Mouse (Mus musculus): ENCODE results near the gene D630023F18Rik.

The D630023F18Rik gene

DNA sequence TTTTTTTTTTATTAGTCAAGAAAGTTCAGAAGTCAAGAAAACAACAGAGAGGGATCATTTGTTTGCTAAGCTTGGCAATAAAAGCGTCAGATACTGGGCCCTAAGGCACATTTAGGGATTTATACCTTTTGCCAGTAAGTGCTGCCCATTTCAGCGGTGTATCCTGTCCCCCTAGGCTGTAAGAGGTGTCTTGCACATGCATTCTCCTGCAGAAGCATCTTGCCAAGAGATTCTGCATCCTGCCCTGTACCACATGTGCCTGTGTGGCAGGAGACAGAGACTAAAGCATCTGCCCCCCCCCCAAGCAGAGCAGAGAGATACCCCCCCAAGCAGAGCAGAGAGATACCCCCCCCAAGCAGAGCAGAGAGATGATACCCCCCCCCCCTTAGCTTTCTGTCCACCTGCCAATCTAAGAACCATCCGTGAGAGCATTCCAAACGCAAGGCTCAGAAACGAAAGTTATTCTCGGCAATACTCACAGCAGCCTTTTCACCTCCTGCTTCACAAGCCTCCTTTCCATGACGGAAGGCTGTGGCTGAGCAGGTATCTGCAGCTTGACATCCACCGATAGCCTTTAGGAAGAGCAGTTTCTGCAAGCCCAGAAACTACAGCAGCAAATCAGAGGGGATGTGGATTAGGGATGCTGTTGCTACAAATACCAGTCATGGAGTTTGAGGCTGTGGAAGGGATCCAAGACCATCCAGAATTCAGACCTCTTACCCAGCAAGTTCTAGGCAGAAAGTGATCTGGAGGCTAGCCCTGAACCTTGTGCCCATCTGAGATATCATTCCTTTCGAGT is at the start of gene D630023F18Rik:
Gene D630023F18Rik (minus strand): TSS at position 641 of the 799 bp plus-strand sequence.
- DNase-seq (ENCODE audit: low read depth, low spot score), result no peak

DNA sequence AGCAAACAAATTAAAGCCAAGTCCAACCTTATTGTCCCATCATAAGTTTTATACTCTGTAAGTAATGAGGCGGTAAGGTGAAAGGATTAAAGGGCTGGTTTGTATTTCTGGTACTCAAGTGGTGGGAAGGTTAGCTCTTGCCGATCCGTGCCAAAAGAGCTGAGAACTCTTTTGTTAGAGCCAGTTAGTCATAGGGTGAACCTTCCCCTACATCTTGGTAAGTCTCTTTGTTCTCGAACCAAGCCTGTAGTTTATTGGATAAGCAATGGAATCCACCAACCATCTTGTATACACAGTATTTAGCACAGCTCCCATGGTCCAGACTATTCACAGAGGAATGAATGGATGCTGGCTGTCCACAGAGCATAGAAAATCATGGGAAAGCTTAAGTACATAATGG is 48.6 kb upstream of the D630023F18Rik start:
- DNase-seq (ENCODE audit: low read depth, low spot score), result no peak

DNA sequence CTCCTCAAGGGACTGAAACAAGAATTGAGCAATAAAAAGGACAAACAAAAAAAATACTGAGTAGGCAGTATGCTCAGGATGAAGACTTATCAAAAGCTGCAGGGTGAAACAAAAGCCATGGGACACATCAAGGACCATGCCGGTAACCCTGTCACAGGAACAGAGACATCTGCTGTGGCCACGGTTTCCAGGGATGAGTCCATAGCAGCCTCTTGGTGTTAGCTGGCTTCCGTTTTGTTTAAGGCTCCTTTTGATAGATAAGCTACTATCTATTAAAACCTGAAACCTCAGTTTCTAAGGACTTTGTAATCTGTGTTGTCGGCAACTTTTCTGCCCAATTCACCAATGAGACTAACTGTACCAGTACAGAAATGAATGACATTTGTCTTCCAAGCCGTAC is 46.9 kb upstream of the D630023F18Rik start:
- no peak for DNase-seq (ENCODE audit: low read depth, low spot score)

DNA sequence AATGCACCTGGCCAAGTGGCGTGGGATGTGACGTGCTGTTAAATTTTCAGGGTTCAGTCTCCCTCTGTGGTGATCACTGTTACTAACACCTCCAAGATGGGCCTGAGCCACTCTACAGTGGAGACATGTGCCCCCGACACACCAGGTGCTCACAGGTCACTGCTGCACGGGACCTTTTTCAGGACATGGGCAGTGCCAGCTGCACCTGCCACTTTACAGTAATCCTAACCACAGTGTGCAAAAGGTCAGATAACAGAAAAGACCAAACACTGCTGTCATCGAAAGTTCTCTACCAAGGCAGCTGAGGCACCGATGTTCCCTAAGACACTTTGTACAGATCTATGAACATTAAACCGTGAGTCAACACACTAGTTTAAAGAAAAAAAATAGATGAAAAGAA is 46.5 kb upstream of the D630023F18Rik start:
- no peak for DNase-seq (ENCODE audit: low read depth, low spot score)

- DNase-seq (ENCODE audit: low read depth, low spot score), result no peak
Measured at GRCm38 (mm10) chr1:65167496-65167895, 44.5 kb upstream of the D630023F18Rik start.

- DNase-seq (ENCODE audit: low read depth, low spot score), result no peak
Measured at GRCm38 (mm10) chr1:65162210-65162609, 39.2 kb upstream of the D630023F18Rik start.

DNA sequence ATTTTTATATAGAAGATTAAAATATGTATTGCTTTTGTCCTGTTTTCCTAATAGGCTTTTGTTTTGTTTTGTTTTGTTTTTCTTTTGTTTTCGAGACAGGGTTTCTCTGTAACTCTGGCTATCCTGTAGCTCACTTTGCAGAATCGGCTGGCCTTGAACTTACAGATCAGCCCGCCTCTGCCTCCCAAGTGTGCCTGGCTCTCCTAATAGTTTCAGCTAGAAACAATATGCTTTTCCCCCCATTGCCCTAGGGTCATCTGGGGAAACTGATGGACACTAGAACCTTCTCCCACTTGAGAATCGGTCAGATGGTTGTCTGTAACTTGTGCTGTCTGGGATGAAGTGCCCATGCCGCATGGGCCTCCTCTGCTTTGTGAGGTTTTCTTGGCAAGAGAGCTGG is 33.1 kb upstream of the D630023F18Rik start:
- no peak for DNase-seq (ENCODE audit: low read depth, low spot score)

DNA sequence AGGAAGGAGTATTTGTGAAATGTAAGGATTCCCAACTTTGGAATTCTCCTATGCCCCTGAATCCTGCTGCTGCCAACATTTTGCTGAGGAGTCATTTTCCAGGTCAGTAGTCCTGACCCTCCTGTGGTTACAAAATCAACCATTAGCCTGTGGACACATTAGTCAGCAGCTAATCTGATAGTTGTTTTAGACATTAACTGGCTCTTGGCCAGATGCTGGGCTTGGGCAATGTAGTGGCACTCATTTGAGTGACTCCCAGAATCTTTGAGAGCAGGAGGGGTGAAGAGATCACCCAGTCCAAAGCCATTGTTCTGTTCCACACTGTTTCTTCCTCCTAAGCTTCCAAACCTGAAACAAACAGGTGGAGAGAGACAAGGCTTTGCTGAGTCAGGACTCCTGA is 31.8 kb upstream of the D630023F18Rik start:
- no peak for DNase-seq (ENCODE audit: low read depth, low spot score)

DNA sequence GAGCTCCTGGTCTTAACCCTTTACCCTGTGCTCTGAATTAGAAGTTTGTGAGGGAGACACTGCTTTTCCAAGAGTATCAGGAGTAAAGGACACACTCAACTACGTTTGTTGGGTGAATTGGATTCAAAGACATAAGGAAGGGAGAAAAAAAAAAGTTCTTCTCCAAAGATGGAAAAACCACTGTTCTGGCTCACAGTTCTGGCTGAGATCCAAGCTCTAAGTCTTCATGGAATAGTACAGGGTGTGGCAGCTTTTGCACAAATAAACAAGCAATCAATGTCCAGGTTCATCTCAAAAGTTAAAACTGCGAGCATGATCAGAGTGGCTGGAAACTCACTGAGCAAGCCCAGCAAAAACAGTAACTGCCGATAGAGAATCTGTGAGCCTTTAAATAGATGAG is 25.0 kb upstream of the D630023F18Rik start:
- no peak for DNase-seq (ENCODE audit: low read depth, low spot score)

DNA sequence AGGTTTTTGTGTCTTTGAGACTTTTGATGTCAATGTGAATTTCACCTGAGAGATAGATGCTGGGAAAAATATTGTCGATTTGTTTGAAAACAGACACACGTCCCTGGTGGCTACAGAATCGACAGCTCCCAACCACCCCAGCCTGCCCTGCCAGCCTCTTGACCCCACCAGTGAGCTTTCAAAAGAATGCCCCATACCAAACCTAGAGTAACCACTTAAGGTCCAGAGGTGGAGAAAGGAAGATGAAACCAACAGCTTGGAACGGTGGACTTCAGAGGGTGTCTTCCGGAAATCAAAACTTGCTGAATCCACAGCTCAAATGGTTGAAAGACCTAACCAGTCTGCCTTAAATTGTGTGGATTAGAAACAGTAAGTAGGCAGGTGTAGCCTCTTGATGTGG is 24.3 kb upstream of the D630023F18Rik start:
- no peak for DNase-seq (ENCODE audit: low read depth, low spot score)

DNA sequence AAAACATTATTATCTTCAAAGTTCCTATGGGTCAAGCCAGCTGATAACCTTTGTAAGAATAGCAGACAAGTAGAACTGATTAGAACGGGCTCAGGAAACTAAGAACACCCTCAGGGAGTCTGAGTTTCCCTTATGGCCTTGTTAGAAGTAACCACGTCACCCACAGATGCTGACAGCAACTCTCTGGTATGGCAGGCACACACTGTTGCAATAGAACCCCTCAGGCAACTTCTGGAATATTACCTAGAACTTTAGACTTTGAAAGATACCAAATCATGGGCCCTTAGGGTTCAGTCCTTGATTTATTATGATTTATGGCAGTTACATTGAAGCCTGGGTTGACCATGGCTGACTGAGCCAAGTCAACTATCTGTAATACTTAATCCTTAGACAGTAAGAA is 23.6 kb upstream of the D630023F18Rik start:
- no peak for DNase-seq (ENCODE audit: low read depth, low spot score)

GRCm38 (mm10) chr1:65144783-65145182 is 21.8 kb upstream of the D630023F18Rik start:
- no peak for DNase-seq (ENCODE audit: low read depth, low spot score)

GRCm38 (mm10) chr1:65137560-65137959 is 14.5 kb upstream of the D630023F18Rik start:
- no peak for DNase-seq (ENCODE audit: low read depth, low spot score)

DNA sequence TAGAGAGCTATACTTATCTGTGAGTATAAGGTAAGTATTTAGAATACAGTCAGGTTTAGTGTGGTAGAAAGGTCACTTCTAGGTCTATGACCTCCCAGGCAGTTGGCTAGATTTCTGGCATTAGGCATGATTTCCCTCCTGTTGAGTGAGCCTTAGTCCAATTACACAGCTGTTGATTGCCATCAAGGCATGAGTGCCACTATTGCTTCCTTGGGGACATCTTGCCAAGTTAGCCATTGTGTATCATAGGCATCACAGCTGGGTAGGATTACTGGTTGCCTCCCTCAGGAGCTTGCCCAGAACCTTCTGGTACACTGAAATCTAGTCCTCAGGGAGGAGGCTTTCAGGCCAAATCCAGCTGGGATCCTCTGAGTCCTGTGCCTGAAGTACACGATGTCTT is 9.8 kb upstream of the D630023F18Rik start:
- DNase-seq (ENCODE audit: low read depth, low spot score), result no peak

GRCm38 (mm10) chr1:65131671-65132070 is 8.7 kb upstream of the D630023F18Rik start:
- DNase-seq (ENCODE audit: low read depth, low spot score), result no peak

GRCm38 (mm10) chr1:65130226-65130625 is 7.2 kb upstream of the D630023F18Rik start:
- DNase-seq (ENCODE audit: low read depth, low spot score), result no peak

GRCm38 (mm10) chr1:65129634-65130180 is 6.7 kb upstream of the D630023F18Rik start:
- DNase-seq (ENCODE audit: low read depth, low spot score), result no peak

GRCm38 (mm10) chr1:65119438-65119837 is 3.6 kb downstream of the D630023F18Rik start, which contains the start of gene Gm28845:
Gene Gm28845 (minus strand): TSS chr1:65119558.
- DNase-seq (ENCODE audit: low read depth, low spot score), result no peak

- DNase-seq (ENCODE audit: low read depth, low spot score), result no peak
Measured at GRCm38 (mm10) chr1:65118150-65118913, 4.7 kb downstream of the D630023F18Rik start.

DNA sequence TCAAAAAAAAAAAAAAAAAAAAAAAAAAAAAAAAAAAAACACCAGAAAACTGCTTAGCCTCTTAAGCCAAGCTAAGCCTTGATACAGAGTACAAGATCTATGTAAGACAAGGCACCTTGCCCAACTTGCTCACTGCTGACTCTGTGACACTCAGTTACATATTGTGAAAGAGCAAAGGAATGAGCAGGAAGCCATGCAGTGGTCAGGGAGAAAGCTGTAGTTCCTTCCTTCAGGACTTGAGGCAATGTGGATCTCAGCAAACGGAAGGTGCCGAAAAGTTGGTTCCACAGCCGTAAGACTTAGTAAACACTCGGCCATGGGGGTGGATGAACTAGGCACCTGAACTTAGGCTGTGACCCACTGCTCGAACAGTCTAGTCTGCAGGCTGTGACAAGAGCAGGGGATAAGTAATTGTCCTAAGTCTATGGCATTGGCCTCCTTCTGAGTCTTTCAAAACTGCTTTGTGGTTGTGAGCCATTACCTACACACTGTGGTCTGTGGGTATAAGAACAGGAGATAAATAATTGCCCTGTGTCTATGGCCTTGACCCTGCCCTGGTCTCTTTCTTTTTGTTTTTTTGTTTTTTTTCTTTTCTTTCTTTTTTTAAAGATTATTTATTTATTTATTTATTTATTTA is 9.4 kb downstream of the D630023F18Rik start:
- no peak for DNase-seq (ENCODE audit: low read depth, low spot score)

DNA sequence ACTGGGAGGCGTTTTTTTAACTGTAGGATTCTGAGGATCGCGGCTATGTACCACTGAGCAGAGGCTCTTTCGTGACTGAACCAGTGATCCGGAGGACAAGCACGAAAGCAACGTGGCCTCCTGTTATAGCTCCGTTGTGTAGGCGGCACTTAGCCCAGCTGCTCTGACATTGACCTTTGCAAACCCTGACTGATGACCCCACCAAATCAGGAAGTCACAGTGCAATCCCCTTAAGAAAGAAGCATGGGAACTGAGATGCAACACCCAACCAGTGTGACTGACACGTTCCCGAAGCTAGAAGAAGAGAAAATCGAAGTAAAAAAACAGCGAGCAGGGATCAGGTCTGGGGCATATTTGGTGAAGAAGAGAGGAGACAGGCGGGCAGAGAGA is 10.2 kb downstream of the D630023F18Rik start:
- DNase-seq (ENCODE audit: low read depth, low spot score), result no peak

Measured in retina, postnatal 7 days (tissue).